Mouse (Mus musculus) frontal cortex, postnatal 10 days (tissue): ENCODE results near the gene Tlnrd1.
"Not testable (repeated sequence)": the region's sequence is repeated elsewhere in the genome, so short reads cannot be mapped to it uniquely, and the experiment has no call there.

Experiments used
- DNase-seq, 2 experiments: peaks; one replicate each; pipeline ENCODE4 v3.0.0; 2022; ENCODE audit warnings: low spot score in 2 of 2, mixed read lengths in 1 of 2

Gene Tlnrd1

DNA sequence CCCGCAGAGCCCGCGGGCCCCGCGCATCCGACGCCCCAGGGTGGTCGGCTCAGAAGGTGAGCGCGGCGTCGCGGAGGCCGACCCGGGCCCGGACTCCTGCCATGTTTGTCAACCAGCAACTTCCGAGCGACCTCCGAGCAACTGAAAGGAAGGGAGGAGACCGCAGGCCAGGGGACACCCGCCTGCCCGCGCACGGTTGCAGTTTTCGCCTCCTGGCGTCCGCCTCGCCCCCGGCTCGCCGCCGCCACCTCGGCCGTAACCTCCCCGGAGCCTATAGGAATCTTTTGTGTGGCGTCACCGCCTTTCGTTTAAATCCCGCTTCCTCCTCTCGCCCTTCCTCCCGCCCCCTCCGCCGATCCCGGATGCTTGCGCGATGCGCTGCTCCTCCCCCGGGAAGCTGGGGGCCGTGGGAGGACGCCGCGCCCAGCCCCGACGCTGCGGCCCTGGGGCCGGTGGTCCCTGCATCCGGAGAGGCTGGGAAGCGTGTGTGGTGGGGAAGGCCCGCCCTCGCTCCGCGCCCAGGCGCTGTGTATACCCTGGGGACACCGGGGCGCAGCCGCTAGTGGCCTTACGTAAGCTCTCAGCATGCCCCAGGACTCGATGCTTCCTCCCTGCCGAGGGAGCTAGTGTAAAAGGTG, at the start of gene Tlnrd1, which contains the start of gene Mesd:
Gene Tlnrd1, minus strand, starts transcription at position 285 of the 638 bp plus-strand sequence.
Gene Mesd, plus strand, starts transcription at position 446 of the 638 bp plus-strand sequence.
- peak; percentile 85 to 90 for DNase-seq

- DNase-seq: no peak
These were observed 37.5 kb upstream of the Tlnrd1 start for GRCm38 (mm10) chr7:83921637-83922036.

- DNase-seq: no peak
These were observed 36.1 kb upstream of the Tlnrd1 start for GRCm38 (mm10) chr7:83920241-83920640.

DNA sequence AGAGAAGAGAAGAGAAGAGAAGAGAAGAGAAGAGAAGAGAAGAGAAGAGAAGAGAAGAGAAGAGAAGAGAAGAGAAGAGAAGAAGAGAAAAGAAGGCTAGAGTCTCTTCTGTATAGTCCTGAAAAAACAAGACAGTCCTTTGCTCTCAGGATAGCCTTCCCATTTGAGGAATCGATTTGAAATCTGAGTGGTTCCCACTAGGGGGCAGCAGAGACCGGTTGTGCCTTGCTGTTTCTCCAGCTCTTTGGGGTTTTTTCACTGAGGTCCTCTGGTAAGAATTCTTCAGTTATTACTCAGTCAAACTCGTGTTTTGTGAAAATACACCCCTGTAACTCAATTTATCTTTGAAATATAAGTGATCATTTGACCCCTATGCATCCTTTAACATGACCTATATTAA, 30.5 kb upstream of the Tlnrd1 start:
- DNase-seq: peak; percentile 50 to 87

GRCm38 (mm10) chr7:83913995-83914394, 29.9 kb upstream of the Tlnrd1 start:
- DNase-seq: no peak

GRCm38 (mm10) chr7:83913405-83913932, 29.4 kb upstream of the Tlnrd1 start:
- no peak for DNase-seq

DNA sequence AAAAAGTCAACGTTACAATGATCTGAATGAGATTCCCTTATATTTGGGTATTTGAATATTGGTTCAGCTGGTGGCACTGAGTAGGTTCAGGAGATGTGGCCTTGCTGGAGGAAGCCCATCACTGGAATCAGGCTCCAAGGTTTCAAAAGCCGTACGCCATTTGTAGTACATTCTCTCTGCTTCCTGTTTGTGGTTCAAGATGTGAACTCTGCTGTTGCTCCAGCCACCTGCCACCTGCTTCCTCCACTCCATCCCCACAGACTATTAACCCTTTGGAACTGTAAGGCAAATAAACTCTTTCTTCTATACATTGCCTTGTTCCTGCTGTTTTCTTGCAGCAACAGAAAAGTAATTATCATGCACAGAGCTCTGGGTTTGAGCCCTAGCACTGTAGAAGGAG, 27.8 kb upstream of the Tlnrd1 start:
- DNase-seq: no peak

- no peak for DNase-seq
These were observed 20.7 kb upstream of the Tlnrd1 start for GRCm38 (mm10) chr7:83904831-83905230.

DNA sequence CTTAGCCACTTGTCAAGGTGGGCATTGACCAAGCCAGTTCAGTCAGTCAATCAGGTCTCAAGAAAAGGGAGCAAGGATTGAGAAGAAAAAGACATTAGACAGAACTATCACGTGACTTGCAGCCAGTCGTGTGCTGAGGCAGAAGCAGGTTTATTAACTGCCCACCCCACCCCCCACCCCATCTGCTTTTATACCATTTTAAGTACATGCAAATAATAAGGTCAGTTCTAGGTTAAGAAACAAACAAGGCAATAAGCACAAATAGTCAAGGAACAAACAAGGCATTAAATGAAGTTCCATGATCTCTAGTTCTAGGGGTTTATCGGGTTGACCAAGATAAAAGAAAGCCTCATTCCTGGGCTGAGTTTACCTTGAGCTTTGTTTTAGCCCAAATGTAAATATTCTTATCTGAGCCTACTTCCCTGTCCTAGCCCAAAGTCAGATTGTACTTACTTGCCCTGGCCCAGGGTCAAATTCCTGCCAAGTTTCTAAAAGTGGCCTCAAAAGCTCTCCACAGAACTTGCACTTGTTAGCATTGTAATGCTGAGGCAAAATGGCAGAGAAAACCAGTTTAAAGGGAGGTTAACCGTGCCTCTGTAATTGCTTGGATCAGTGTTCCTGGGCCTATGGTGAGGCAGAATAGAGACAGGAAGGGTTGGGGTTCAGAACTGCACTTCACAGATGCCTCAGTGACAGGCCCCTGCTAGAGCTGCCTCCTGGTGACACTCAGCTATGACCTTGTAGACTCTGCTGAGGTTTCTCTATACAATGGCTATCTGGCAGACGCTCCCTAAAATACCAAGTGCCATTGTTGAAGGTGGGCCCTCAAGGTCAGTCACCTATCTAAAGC, 18.4 kb upstream of the Tlnrd1 start:
- no peak for DNase-seq

GRCm38 (mm10) chr7:83901425-83901824, 17.3 kb upstream of the Tlnrd1 start:
- DNase-seq: no peak

DNA sequence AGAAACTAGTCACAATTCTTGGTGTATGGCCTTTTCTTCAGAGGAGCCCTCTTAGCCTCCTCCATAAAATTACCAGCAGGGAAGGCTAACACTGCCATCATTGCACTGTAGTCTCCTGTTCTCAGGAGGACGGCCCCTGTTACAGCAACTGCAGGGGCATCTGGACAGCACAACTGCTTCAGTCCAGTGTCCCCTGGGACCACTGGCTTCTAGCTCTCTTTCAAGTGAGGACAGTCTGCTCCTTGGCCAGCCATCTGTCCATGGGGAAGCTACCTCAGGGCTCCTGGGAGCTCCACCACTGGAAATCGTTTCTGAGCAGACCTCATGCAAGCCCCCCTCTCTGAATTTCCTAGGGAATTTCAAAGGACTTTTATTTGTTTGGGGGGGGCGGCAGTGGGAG, 16.4 kb upstream of the Tlnrd1 start:
- DNase-seq: no peak

- no peak for DNase-seq
These were observed 14.2 kb upstream of the Tlnrd1 start for GRCm38 (mm10) chr7:83898267-83898666.

GRCm38 (mm10) chr7:83896077-83896740, 12.1 kb upstream of the Tlnrd1 start:
- DNase-seq: no peak

DNA sequence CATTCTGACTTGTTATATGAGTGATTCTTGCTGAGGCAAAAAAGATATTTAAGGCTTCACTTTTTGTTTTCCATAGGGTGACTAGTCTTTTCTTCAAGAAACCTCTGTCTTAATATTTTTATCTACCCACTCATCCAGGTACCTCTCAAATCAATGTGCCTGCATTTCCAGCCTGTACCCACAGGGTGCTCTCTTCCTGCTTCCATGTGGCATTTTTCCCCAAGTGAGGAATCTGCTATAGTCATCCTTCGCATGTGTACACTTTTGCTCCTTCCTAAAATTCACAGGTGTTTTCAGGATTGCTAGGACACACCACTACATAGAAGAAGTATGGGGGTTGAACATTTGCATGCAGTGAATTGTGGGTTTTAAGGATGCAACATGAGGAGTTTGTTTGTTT, 10.2 kb upstream of the Tlnrd1 start:
- DNase-seq: no peak

DNA sequence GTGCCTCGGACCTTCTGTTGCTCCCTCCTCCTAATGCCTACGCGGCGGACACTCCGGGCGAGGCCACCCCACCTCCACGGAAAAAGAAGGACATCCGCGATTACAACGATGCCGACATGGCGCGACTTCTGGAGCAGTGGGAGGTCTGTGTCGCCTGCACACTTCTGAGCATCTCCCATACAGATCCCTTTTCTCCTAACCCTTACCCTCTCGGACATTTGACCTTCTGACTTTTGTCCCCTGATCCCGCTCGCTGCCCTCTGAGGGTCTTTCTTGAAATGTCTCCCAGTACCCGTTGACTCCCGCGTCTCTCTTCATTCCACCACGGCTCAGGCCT, 8.2 kb upstream of the Tlnrd1 start:
- no peak for DNase-seq

- peak; percentile 97 for DNase-seq
These were observed 7.6 kb upstream of the Tlnrd1 start for GRCm38 (mm10) chr7:83891433-83892332.

- not testable (repeated sequence) for DNase-seq
These were observed 5.8 kb upstream of the Tlnrd1 start for GRCm38 (mm10) chr7:83889946-83890345.

GRCm38 (mm10) chr7:83889383-83889782, 5.3 kb upstream of the Tlnrd1 start:
- DNase-seq: no peak

- no peak for DNase-seq
These were observed 2.4 kb upstream of the Tlnrd1 start for GRCm38 (mm10) chr7:83886366-83887129.

DNA sequence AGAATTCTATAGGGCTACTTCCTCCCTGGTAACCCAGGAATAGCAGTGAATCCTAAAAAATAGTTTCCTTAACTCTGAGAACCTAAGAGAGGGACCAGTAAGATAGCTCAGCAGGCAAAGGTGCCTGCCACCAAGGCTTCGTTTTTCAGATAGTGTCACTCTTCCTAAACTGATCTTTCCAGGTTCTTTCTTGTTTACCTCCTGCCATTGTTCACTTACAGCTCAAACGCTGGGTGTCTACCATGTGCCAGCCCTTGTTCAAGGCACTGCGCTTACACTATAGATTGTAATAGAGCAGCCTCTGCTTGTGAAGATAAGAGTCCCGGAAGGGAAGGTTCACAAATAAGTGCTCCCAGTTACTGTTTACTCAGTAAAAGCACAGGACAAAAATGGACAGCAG, 1.7 kb upstream of the Tlnrd1 start:
- DNase-seq: no peak
